Mouse (Mus musculus): ENCODE results near the gene Acadvl.

GRCm38 (mm10) chr11:69966006-69966859 lies 49.0 kb downstream of the Acadvl start:
- TF ChIP-seq POLR2A (IDR thresholded peaks at IDR 0.05; ENCODE audit: borderline replicate concordance, insufficient read depth, low read length) (no peak), CTCF (IDR thresholded peaks at IDR 0.05; ENCODE audit: borderline replicate concordance, insufficient read depth, low read depth, low read length) (no peak)
